Mouse (Mus musculus): ENCODE data around the gene Gm11273. TPM values are rescaled to one million over a fixed set of nuclear protein-coding genes. Genes with fewer than 3 reads are reported as not detected.
"Not testable (repeated sequence)": the region's sequence is repeated elsewhere in the genome, so short reads cannot be mapped to it uniquely, and the experiment has no call there.

Gm11273 gene
- polyA plus RNA-seq (2015; fragmentation: Nextera tagmentation; extraction: Ambion mirVana) = 8.8 and 32.6 TPM in 2 replicates

GRCm38 (mm10) chr13:21501182-21501581 is at the start of gene Gm11273:
Gene Gm11273 (minus strand): TSS chr13:21501418.
- not testable (repeated sequence) for H3K9me3 ChIP-seq; H3K4me1 ChIP-seq; H3K4me2 ChIP-seq; H3K9ac ChIP-seq; H3K4me3 ChIP-seq (replicated peaks); H3K27ac ChIP-seq; ATAC-seq (ENCODE audit: insufficient read depth, low FRiP score, low read depth); H3K27me3 ChIP-seq (replicated peaks); H3K36me3 ChIP-seq
- WGBS = 91% methylated on average over 17 of the region's 17 CpGs

GRCm38 (mm10) chr13:21550416-21551110 is 49.3 kb upstream of the Gm11273 start:
- no peak for ATAC-seq (ENCODE audit: insufficient read depth, low FRiP score, low read depth)
- Histone ChIP-seq H3K27ac (no peak overlapping the region), H3K36me3 (no peaks in the 10 kb centered on the region), H3K4me1 (no peaks in the 10 kb centered on the region), H3K9me3 (no peaks in the 10 kb centered on the region), H3K4me3 (replicated peaks) (no peak overlapping the region), H3K9ac (no peak overlapping the region), H3K27me3 (replicated peaks) (no peaks in the 10 kb centered on the region), H3K4me2 (no peak overlapping the region)
- 45% methylated on average over 3 of the region's 3 CpGs for WGBS

DNA sequence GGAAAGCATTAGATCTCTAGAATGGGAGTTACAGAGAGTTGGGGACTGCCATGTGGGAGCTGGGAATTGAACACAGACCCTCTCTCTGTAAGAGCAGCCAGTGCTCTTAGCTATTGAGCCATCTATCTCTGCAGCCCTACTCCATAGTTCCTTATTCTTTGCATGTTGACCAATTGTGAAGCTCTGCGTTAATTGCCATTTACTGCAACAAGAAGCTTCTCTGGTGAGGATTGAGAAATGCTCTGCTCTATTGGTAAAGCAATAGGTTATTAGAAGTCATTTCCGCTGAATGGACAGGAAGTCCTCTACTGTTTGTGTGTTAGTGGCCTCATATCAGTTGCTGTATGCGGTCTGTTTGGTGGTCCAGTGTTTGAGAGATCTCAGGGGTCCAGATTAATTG is 48.3 kb upstream of the Gm11273 start:
- Histone ChIP-seq H3K27ac (no peak overlapping the region), H3K9ac (no peak overlapping the region), H3K4me3 (replicated peaks) (no peak overlapping the region), H3K36me3 (no peaks in the 10 kb centered on the region), H3K27me3 (replicated peaks) (no peaks in the 10 kb centered on the region), H3K4me1 (no peaks in the 10 kb centered on the region), H3K9me3 (no peaks in the 10 kb centered on the region), H3K4me2 (no peak overlapping the region)
- 81% methylated on average over 3 of the region's 3 CpGs for WGBS
- no peak for ATAC-seq (ENCODE audit: insufficient read depth, low FRiP score, low read depth)

- H3K36me3 ChIP-seq = no peaks in the 10 kb centered on the region
- no peak for ATAC-seq (ENCODE audit: insufficient read depth, low FRiP score, low read depth)
- no peaks in the 10 kb centered on the region for H3K4me1 ChIP-seq
- WGBS = 79% methylated on average over 1 of the region's 1 CpGs
- no peaks in the 10 kb centered on the region for H3K27me3 ChIP-seq (replicated peaks)
- H3K4me3 ChIP-seq (replicated peaks) = no peak within 1 kb of the TSS
- no peaks in the 10 kb centered on the region for H3K9me3 ChIP-seq
- H3K27ac ChIP-seq = no peak within 1 kb of the TSS
- H3K4me2 ChIP-seq = no peak within 1 kb of the TSS
- no peak within 1 kb of the TSS for H3K9ac ChIP-seq
Observed at GRCm38 (mm10) chr13:21542708-21543107, 41.5 kb upstream of the Gm11273 start, which contains the start of gene Olfr1366. Gene Olfr1366 (minus strand): TSS chr13:21542808.

DNA sequence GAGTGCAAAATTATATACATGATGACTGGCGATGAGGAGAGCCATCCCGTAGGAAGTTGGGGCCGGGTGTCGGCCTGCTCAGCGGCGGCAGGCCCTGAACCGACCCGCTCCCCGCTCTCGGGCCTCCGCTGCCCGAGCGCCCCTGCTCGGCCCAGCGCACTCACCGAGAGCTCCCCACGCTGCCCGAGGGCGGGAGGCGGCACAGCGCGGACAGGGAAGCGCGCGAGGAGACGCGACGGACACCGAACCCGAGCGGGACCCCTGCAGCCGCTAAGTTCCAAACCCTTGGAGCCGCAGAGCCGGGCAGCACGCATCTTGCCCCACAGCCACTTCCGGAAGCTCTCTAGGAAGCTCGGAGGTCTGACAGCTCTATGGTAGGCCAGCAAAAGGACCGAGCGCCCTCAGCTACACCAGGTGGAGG is 29.6 kb upstream of the Gm11273 start, which contains the start of gene Zkscan8:
Gene Zkscan8 (minus strand): TSS at position 340 of the 421 bp plus-strand sequence.
- Histone ChIP-seq H3K9ac (peak within 1 kb of the TSS; percentile 90), H3K27ac (peak within 1 kb of the TSS; percentile 87), H3K9me3 (no peaks in the 10 kb centered on the region), H3K4me2 (peak within 1 kb of the TSS; percentile 65), H3K4me3 (replicated peaks) (peak within 1 kb of the TSS; percentile 62), H3K27me3 (replicated peaks) (no peaks in the 10 kb centered on the region), H3K36me3 (peaks cover 6% of the 10 kb centered on the region; the same call in 1 of the 2 replicates), H3K4me1 (no peaks in the 10 kb centered on the region)
- ATAC-seq (ENCODE audit: insufficient read depth, low FRiP score, low read depth) = peak; percentile 97
- WGBS = under 1% methylated on average over 39 of the region's 39 CpGs

DNA sequence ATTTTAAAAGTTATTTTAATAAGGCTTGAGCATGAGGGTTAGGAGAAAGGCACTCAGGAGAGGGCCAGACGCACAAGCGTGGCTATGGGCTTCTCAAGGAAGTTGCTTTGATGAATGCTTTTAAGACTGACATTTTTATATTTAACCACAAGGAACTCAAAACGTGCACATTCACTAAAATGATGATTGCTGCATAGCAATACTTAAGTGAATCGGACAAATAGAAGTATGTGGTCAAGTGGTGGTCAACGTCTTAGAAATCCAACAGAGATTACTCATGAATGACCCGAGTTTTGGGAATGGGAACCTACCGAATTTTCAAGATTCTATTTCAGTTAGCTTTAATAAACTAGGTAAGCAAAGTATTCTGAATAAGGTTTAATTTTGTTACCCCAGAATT is 28.9 kb upstream of the Gm11273 start:
- H3K4me1 ChIP-seq = no peaks in the 10 kb centered on the region
- H3K27ac ChIP-seq = no peak overlapping the region
- H3K4me2 ChIP-seq = peak overlapping the region; percentile 49
- H3K9ac ChIP-seq = no peak overlapping the region
- H3K36me3 ChIP-seq = peaks cover 7% of the 10 kb centered on the region
- H3K4me3 ChIP-seq (replicated peaks) = peak overlapping the region; percentile 25
- H3K27me3 ChIP-seq (replicated peaks) = no peaks in the 10 kb centered on the region
- 43% methylated on average over 7 of the region's 7 CpGs for WGBS
- no peaks in the 10 kb centered on the region for H3K9me3 ChIP-seq
- ATAC-seq (ENCODE audit: insufficient read depth, low FRiP score, low read depth) = no peak

DNA sequence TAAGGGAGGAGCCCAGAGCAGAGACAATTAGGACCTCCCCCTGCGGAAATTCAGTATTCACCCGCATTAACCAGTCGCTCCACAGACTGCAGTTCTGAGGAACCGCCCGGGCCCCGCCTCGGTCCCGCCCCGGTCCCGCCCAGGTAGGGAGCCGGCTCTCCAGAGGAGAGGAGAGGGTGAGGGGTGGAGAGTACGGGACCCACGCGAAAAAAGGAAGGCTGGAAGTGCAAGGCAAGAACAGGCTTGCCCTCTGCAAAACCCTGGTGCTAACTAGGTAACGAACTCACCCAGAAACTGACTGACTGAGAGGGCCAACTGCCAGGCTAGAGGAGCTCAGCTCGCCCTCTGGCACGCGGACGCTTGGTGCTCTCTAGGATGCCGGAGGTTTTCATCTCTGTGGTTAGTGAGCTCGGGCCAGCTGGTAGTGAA is 5.0 kb upstream of the Gm11273 start:
- peaks cover 4% of the 10 kb centered on the region; the same call in 1 of the 2 replicates for H3K4me1 ChIP-seq
- peak overlapping the region; percentile 30; the same call in 1 of the 2 replicates for H3K9ac ChIP-seq
- ATAC-seq (ENCODE audit: insufficient read depth, low FRiP score, low read depth) = peak; percentile 98
- H3K27me3 ChIP-seq (replicated peaks) = no peaks in the 10 kb centered on the region
- WGBS = 0% methylated on average over 21 of the region's 21 CpGs
- peak overlapping the region; percentile 56 for H3K4me2 ChIP-seq
- no peaks in the 10 kb centered on the region for H3K9me3 ChIP-seq
- peak overlapping the region; percentile 87 for H3K27ac ChIP-seq
- H3K4me3 ChIP-seq (replicated peaks) = peak overlapping the region; percentile 61
- H3K36me3 ChIP-seq = no peaks in the 10 kb centered on the region

- H3K4me3 ChIP-seq (replicated peaks) = no peak overlapping the region
- ATAC-seq (ENCODE audit: insufficient read depth, low FRiP score, low read depth) = no peak
- H3K4me1 ChIP-seq = peaks cover 4% of the 10 kb centered on the region; the same call in 1 of the 2 replicates
- 93% methylated on average over 5 of the region's 5 CpGs for WGBS
- H3K27ac ChIP-seq = no peak overlapping the region
- H3K27me3 ChIP-seq (replicated peaks) = no peaks in the 10 kb centered on the region
- H3K9ac ChIP-seq = no peak overlapping the region
- no peak overlapping the region for H3K4me2 ChIP-seq
- no peaks in the 10 kb centered on the region for H3K36me3 ChIP-seq
- no peaks in the 10 kb centered on the region for H3K9me3 ChIP-seq
Observed at GRCm38 (mm10) chr13:21502296-21502695, 1.1 kb upstream of the Gm11273 start.

DNA sequence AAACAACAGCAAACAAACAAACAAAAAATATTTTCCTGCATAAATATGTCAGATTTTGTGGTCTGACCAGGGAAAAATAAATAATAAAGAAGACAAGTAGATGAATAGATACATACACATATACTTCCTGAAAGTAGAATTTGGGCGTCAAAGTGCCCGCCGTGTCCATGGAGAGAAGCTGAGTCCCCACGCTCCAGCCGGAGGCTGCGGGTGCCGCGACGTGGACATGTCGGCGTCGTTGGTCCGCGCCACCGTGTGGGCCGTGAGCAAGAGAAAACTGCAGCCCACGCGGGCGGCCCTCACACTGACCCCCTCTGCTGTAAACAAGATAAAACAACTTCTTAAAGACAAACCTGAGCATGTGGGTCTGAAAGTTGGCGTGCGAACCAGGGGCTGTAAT is 6.1 kb downstream of the Gm11273 start, which contains the start of gene AK157302:
Gene AK157302 (plus strand): TSS at position 144 of the 400 bp plus-strand sequence.
- WGBS = 89% methylated on average over 21 of the region's 21 CpGs
- Histone ChIP-seq H3K4me3 (replicated peaks) (no peak within 1 kb of the TSS), H3K4me2 (no peak within 1 kb of the TSS), H3K9me3 (no peaks in the 10 kb centered on the region), H3K27me3 (replicated peaks) (no peaks in the 10 kb centered on the region), H3K36me3 (no peaks in the 10 kb centered on the region), H3K27ac (no peak within 1 kb of the TSS), H3K9ac (no peak within 1 kb of the TSS), H3K4me1 (no peaks in the 10 kb centered on the region)
- no peak for ATAC-seq (ENCODE audit: insufficient read depth, low FRiP score, low read depth)

GRCm38 (mm10) chr13:21492847-21493246 is 8.4 kb downstream of the Gm11273 start:
- 89% methylated on average over 5 of the region's 5 CpGs for WGBS
- no peaks in the 10 kb centered on the region for H3K9me3 ChIP-seq
- H3K27ac ChIP-seq = no peak overlapping the region
- no peaks in the 10 kb centered on the region for H3K36me3 ChIP-seq
- H3K27me3 ChIP-seq (replicated peaks) = no peaks in the 10 kb centered on the region
- ATAC-seq (ENCODE audit: insufficient read depth, low FRiP score, low read depth) = no peak
- H3K4me1 ChIP-seq = no peaks in the 10 kb centered on the region
- H3K9ac ChIP-seq = no peak overlapping the region
- no peak overlapping the region for H3K4me3 ChIP-seq (replicated peaks)
- H3K4me2 ChIP-seq = no peak overlapping the region

- 84% methylated on average over 1 of the region's 1 CpGs for WGBS
- H3K4me3 ChIP-seq (replicated peaks) = no peak overlapping the region
Observed at GRCm38 (mm10) chr13:21486881-21487280, 14.3 kb downstream of the Gm11273 start.

More at GRCm38 (mm10) chr13:21486881-21487280, 14.3 kb downstream of the Gm11273 start:
- Histone ChIP-seq H3K36me3 (no peaks in the 10 kb centered on the region), H3K4me2 (no peak overlapping the region), H3K27ac (no peak overlapping the region), H3K9ac (no peak overlapping the region), H3K4me1 (no peaks in the 10 kb centered on the region), H3K9me3 (no peaks in the 10 kb centered on the region), H3K27me3 (replicated peaks) (no peaks in the 10 kb centered on the region)
- no peak for ATAC-seq (ENCODE audit: insufficient read depth, low FRiP score, low read depth)
